Mouse (Mus musculus): ENCODE results near the gene Sptan1. TPM values are rescaled to one million over a fixed set of nuclear protein-coding genes. Genes with fewer than 3 reads are reported as not detected.

Gene Sptan1
- polyA plus RNA-seq, 1 experiment from 2014 or later = 90.0 TPM

DNA sequence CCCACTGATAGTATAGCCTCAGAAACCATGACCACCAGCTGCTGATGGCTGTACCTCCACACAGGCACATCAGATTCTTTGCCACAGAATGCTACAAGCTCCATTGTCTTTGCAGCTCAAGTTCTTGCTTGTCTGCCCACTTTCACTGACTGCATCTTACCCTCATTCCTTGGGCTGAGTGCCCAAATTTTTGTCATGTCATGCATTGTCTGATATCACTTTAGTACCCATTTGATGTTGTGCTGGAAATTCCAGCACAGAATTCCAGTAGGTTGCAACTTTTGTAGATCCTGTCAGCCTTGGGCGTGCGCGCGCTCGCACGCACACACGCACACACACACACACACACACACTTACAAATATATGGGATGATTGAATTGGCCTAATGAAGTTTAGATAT, 4.1 kb upstream of the Sptan1 start:
- H3K4me3 ChIP-seq (replicated peaks) = no peak overlapping the region
- WGBS = 95% methylated on average over 7 of the region's 7 CpGs

DNA sequence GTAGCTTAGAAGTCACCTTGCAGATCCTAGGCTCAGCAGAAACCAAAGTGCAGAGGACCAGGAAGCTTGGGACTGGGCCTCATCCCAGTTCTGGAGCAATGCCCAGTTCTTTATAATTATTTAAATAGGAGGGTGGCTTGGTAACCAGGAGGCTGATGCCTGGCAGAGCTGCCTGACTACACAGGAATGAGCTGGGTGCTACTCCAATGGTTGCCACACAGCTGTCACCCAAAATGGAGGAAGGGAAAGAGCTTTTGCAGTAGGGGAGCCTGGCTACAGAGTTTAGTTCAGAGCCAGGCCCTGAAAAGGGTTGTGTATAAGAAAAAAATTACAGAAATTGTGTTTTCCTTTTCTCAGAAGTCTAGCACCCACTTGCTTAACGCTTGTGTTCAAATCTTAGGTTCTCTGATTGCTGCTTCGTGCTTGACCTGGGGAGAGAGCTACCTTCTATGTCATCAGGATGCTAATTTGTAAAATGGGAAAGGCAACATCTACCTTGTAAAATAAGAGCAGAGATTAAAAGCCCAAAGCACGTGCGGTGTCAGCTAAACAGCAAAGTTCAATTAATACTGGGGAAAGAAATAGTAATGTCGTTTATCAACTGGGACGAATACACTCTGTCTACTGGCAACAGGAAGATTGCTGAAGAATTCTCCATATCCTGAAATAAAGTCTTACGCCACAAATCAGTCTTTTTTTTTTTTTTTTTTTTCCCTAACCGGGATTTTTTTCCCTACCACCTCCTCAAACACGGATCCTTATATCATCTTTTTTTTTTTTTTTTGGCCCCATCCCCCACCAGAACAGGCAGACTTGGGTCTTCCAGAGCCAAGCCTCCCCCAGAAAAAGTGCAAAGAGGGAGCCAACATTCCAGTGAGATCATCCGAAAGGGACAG, 758 bp upstream of the Sptan1 start:
- peak overlapping the region; percentile 87 for H3K27ac ChIP-seq
- 20% methylated on average over 10 of the region's 10 CpGs for WGBS
- peaks cover 21% of the 10 kb centered on the region for H3K36me3 ChIP-seq
- peaks cover 24% of the 10 kb centered on the region for H3K4me1 ChIP-seq (replicated peaks)
- H3K27me3 ChIP-seq = no peaks in the 10 kb centered on the region
- peak overlapping the region; percentile 98 for H3K9ac ChIP-seq (replicated peaks)
- peak overlapping the region; percentile 61 for H3K4me2 ChIP-seq
- no peaks in the 10 kb centered on the region for H3K9me3 ChIP-seq
- peak overlapping the region; percentile 91 for H3K4me3 ChIP-seq (replicated peaks)
- no peak for ATAC-seq (ENCODE audit: insufficient number of reproducible peaks, insufficient read depth, low FRiP score, low TSS enrichment, low read depth)

More for the DNA sequence above, 4.1 kb upstream of the Sptan1 start:
- Histone ChIP-seq H3K9ac (replicated peaks) (no peak overlapping the region), H3K27ac (no peak overlapping the region), H3K9me3 (no peaks in the 10 kb centered on the region), H3K27me3 (no peaks in the 10 kb centered on the region), H3K4me1 (replicated peaks) (no peaks in the 10 kb centered on the region; the same call in 1 of the 2 replicates), H3K4me2 (no peak overlapping the region), H3K36me3 (peaks cover 40% of the 10 kb centered on the region)
- no peak for ATAC-seq (ENCODE audit: insufficient number of reproducible peaks, insufficient read depth, low FRiP score, low TSS enrichment, low read depth)

DNA sequence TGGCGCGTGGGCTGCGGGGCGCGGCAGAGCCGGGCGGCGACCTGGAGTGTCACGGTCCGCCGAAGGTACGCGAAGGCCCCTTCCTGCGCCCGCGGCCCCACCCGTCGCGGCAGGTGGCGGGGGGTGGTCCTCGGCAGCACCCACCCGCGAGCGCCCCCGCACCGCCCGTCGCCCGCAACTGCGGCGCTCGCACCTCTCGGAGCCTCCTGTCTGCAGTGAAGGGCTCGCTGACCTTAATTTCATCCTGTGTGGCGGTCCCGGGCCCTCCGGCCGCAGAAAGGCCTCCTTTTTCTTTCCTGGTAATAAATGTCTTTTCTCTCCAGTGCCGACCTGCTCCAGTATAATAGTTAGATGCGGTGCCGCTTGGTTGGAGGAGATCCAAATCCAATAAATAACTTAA, 546 bp downstream of the Sptan1 start:
- ATAC-seq (ENCODE audit: insufficient number of reproducible peaks, insufficient read depth, low FRiP score, low TSS enrichment, low read depth) = peak; percentile 21; the same call in 1 of the 2 replicates
- Histone ChIP-seq H3K9me3 (no peaks in the 10 kb centered on the region), H3K4me2 (peak overlapping the region; percentile 61)

DNA sequence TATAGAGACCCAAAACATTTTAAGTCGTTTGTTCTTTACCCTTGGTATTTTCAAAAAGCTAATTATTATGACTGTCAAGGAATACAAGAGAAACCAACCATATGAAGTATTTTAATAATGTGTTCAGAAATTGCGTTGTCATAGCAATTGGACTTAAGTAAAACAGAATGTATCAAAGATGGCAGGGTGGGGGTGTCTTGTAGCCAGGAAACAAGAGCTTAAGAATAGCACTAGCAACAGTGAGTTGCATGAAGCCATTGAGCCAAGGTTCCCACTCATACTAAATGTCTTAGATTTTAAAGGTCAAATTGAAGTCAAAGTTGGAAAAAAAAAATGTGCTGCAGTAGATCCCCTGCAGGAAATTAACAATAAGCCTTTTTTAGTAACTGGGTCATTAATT, 1.5 kb downstream of the Sptan1 start:
- Histone ChIP-seq H3K4me1 (replicated peaks) (peaks cover 25% of the 10 kb centered on the region), H3K4me3 (replicated peaks) (peak overlapping the region; percentile 91), H3K9ac (replicated peaks) (peak overlapping the region; percentile 98), H3K9me3 (no peaks in the 10 kb centered on the region), H3K27me3 (no peaks in the 10 kb centered on the region), H3K4me2 (peak overlapping the region; percentile 61), H3K36me3 (peaks cover 21% of the 10 kb centered on the region), H3K27ac (no peak overlapping the region)
- 72% methylated on average over 2 of the region's 2 CpGs for WGBS
- ATAC-seq (ENCODE audit: insufficient number of reproducible peaks, insufficient read depth, low FRiP score, low TSS enrichment, low read depth) = no peak

More for the DNA sequence above, 546 bp downstream of the Sptan1 start:
- H3K4me3 ChIP-seq (replicated peaks) = peak overlapping the region; percentile 91
- peak overlapping the region; percentile 87 for H3K27ac ChIP-seq
- peaks cover 24% of the 10 kb centered on the region for H3K4me1 ChIP-seq (replicated peaks)
- peak overlapping the region; percentile 98 for H3K9ac ChIP-seq (replicated peaks)
- under 1% methylated on average over 41 of the region's 41 CpGs for WGBS
- H3K36me3 ChIP-seq = peaks cover 21% of the 10 kb centered on the region
- H3K27me3 ChIP-seq = no peaks in the 10 kb centered on the region

DNA sequence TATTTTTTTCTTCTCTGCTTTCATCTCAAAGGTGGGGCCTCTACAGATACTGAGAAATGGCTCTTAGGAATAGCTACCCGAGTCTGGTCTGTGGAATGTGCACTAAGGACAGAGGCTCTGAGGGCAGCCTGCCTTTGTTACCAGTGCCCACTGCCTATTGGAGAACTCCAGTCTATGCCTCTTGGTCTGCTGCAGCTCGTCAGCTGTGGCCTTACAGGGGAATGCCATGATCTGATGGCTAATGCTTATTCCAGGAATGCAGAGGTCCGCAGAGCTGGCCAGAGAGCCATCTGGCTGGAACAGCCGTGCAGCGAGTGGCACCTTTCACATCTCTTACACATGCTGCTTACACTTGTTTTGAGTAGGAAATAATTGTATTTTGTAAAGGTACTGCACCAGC, 2.4 kb downstream of the Sptan1 start:
- H3K27me3 ChIP-seq = no peaks in the 10 kb centered on the region
- no peak for ATAC-seq (ENCODE audit: insufficient number of reproducible peaks, insufficient read depth, low FRiP score, low TSS enrichment, low read depth)
- peaks cover 30% of the 10 kb centered on the region for H3K4me1 ChIP-seq (replicated peaks)
- H3K4me2 ChIP-seq = peak overlapping the region; percentile 61; the same call in 1 of the 2 replicates
- WGBS = 61% methylated on average over 5 of the region's 5 CpGs
- H3K27ac ChIP-seq = no peak overlapping the region
- peaks cover 21% of the 10 kb centered on the region for H3K36me3 ChIP-seq
- no peak overlapping the region for H3K9ac ChIP-seq (replicated peaks)
- H3K9me3 ChIP-seq = no peaks in the 10 kb centered on the region
- H3K4me3 ChIP-seq (replicated peaks) = no peak overlapping the region

DNA sequence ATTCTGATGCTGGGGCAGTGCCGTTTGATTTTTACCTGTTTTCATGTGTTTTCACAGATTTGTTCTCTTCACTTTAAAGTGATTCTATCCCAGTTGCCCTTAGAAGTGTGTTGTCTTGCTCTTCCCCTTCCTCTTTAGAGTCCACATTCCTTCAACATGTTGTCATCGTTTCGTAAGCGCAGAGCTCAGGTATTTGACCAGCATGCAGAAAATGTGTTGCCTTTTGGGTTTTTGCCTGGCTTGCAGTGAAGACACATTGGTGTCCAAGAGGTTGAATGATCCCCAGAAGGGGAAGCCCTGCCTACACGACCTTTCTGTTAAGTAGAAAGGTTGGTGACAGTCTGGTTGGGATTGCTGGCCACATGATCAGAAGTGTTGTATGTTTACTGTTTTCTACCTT, 3.3 kb downstream of the Sptan1 start:
- ATAC-seq (ENCODE audit: insufficient number of reproducible peaks, insufficient read depth, low FRiP score, low TSS enrichment, low read depth) = no peak
- Histone ChIP-seq H3K9ac (replicated peaks) (no peak overlapping the region), H3K27me3 (no peaks in the 10 kb centered on the region), H3K4me1 (replicated peaks) (peaks cover 30% of the 10 kb centered on the region), H3K4me2 (no peak overlapping the region), H3K9me3 (no peaks in the 10 kb centered on the region), H3K27ac (no peak overlapping the region), H3K4me3 (replicated peaks) (no peak overlapping the region), H3K36me3 (peaks cover 21% of the 10 kb centered on the region)
- 78% methylated on average over 5 of the region's 5 CpGs for WGBS

DNA sequence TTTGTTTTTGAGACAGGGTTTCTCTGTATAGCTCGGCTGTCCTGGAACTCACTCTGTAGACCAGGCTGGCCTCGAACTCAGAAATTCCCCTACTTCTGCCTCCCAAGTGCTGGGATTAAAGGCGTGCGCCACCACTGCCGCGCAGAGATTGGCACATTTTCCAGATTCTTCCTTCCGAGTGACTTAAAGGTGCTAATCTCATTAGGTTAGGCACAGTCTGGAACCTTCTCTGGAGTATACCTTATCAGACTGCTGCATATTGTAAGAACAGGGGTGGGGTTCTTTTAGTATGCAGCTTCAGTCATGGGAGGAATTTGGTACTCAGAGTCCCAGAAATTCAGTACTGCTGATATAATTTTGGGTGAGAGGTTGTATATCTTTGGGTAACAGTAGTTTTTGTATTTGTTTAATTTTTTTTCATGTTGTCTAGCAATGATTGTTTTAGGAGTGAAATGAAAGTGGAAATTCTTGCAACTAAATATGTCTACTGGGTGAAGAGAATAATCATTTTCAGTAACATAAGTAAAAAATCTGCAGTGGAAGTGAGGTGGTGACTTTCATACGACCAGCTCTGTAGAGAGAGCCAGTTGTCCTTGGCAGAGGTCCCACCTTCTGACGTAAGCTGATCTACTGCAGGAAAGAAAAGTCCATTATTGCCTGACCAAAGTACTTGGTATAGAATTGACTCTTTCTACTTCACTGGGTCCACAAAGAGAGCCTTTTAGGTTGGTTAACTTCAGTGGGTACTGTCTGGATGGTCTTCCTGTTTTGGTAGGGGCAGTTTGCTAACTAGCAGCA, 6.7 kb downstream of the Sptan1 start:
- no peak overlapping the region for H3K4me3 ChIP-seq (replicated peaks)
- H3K9ac ChIP-seq (replicated peaks) = no peak overlapping the region
- H3K27ac ChIP-seq = peak overlapping the region; percentile 50; the same call in 1 of the 2 replicates
- H3K4me1 ChIP-seq (replicated peaks) = peaks cover 23% of the 10 kb centered on the region
- H3K27me3 ChIP-seq = no peaks in the 10 kb centered on the region
- ATAC-seq (ENCODE audit: insufficient number of reproducible peaks, insufficient read depth, low FRiP score, low TSS enrichment, low read depth) = no peak
- no peak overlapping the region for H3K4me2 ChIP-seq
- peaks cover 29% of the 10 kb centered on the region for H3K36me3 ChIP-seq
- WGBS = 85% methylated on average over 9 of the region's 9 CpGs
- H3K9me3 ChIP-seq = no peaks in the 10 kb centered on the region

DNA sequence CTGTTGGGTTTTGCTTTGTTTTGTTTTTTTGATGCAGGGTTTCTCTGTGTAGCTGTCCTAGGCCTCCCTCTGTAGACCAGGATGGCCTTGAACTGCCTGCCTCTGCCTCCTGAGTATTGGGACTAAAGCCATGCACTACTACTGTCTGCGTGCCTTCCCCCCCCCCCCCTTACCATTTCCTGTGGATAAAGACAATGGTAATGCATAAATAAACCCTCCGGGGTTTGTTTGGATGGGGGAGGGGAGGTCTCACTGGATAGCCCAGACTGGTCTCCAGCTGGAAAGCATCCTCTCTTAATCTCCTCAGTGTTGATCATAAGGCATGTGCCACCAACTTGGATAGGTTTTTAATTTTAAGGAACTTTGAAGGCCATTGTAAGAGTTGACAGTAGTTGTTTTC, 8.2 kb downstream of the Sptan1 start:
- Histone ChIP-seq H3K27ac (no peak overlapping the region), H3K27me3 (no peaks in the 10 kb centered on the region), H3K4me3 (replicated peaks) (no peak overlapping the region), H3K9me3 (no peaks in the 10 kb centered on the region), H3K36me3 (peaks cover 27% of the 10 kb centered on the region), H3K4me2 (no peak overlapping the region), H3K9ac (replicated peaks) (no peak overlapping the region), H3K4me1 (replicated peaks) (peaks cover 10% of the 10 kb centered on the region; the same call in 1 of the 2 replicates)
- no peak for ATAC-seq (ENCODE audit: insufficient number of reproducible peaks, insufficient read depth, low FRiP score, low TSS enrichment, low read depth)
- 51% methylated on average over 2 of the region's 2 CpGs for WGBS

DNA sequence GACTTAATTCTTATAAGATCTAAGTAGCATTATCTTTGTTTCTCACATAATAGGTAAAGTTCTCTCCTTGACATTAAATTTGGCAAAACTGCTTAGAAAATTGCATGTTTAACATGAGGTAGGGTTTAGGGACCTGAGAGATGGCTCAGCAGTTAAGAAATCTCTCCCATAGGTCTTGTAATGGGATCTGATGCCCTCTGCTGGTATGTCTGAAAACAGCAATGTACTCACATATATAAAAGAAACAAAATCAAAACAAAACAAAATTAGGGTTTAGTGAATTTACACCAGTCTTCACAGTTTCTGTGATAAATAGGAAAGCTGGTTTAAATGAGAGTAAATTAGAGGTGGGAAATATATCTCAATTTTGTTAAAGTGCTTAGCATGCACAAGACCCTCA, 11.9 kb downstream of the Sptan1 start:
- Histone ChIP-seq H3K9me3 (no peaks in the 10 kb centered on the region), H3K36me3 (peaks cover 50% of the 10 kb centered on the region), H3K4me1 (replicated peaks) (peaks cover 3% of the 10 kb centered on the region; the same call in 1 of the 2 replicates), H3K9ac (replicated peaks) (no peak overlapping the region), H3K27ac (no peak overlapping the region), H3K4me2 (no peak overlapping the region), H3K27me3 (no peaks in the 10 kb centered on the region), H3K4me3 (replicated peaks) (no peak overlapping the region)
- no peak for ATAC-seq (ENCODE audit: insufficient number of reproducible peaks, insufficient read depth, low FRiP score, low TSS enrichment, low read depth)

DNA sequence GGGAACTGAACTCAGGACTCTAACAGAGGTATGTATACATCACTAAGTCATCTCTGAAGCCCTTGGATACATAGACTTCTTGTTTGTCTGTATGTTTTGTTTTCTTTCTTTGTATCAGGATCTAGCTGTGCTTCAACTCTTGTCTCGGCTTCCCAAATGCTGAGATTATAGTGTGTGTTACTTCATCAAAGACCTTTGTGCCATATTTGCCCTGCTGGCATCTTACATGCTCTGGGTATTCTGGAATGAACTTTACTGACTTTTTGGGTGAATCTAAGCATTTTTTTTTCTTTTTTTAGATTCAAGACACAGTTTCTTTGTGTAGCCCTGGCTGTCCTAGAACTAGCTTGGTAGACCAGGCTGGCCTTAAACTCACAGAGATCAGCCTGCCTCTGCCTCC, 15.3 kb downstream of the Sptan1 start:
- no peaks in the 10 kb centered on the region for H3K27me3 ChIP-seq
- no peak overlapping the region for H3K27ac ChIP-seq
- H3K9ac ChIP-seq (replicated peaks) = no peak overlapping the region
- no peaks in the 10 kb centered on the region for H3K4me1 ChIP-seq (replicated peaks)
- no peaks in the 10 kb centered on the region for H3K9me3 ChIP-seq
- no peak for ATAC-seq (ENCODE audit: insufficient number of reproducible peaks, insufficient read depth, low FRiP score, low TSS enrichment, low read depth)
- H3K4me3 ChIP-seq (replicated peaks) = no peak overlapping the region
- no peak overlapping the region for H3K4me2 ChIP-seq
- 84% methylated on average over 1 of the region's 1 CpGs for WGBS
- H3K36me3 ChIP-seq = peaks cover 82% of the 10 kb centered on the region

DNA sequence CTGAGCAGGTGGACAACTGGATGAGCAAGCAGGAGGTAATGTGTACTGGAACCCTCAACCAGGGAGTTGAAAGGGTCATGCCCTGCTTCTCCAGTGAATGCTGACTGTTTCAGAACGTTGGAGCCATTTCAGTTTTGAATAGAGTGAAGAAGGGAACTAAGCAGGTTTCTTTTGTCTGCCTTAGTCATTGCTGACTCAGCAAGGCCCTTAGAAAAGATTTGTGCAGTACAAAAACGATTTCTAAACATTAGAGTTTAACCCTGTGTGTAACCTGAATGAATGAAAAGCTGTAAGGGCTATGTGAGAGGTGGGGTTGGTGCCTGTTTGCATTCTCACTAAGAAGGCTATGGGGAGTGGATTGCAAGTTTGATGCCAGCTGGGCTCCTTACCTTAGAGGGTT, 26.6 kb downstream of the Sptan1 start:
- H3K4me1 ChIP-seq (replicated peaks) = no peaks in the 10 kb centered on the region
- WGBS = 68% methylated on average over 2 of the region's 2 CpGs
- H3K27me3 ChIP-seq = no peaks in the 10 kb centered on the region
- H3K9me3 ChIP-seq = no peaks in the 10 kb centered on the region
- H3K4me2 ChIP-seq = no peak overlapping the region
- H3K36me3 ChIP-seq = peaks cover 99% of the 10 kb centered on the region
- H3K9ac ChIP-seq (replicated peaks) = no peak overlapping the region
- H3K4me3 ChIP-seq (replicated peaks) = no peak overlapping the region
- H3K27ac ChIP-seq = no peak overlapping the region
- no peak for ATAC-seq (ENCODE audit: insufficient number of reproducible peaks, insufficient read depth, low FRiP score, low TSS enrichment, low read depth)
